Mouse (Mus musculus) midbrain, embryonic 15.5 days (tissue): ENCODE data around the gene Spred1. TPM values are rescaled to one million over a fixed set of nuclear protein-coding genes. Genes with fewer than 3 reads are reported as not detected.
A peak's percentile ranks its signal among the peaks of the same experiment; 100 is the strongest.

Experiments
- ATAC-seq: fragments of 200-750 bp; cut with Nextera tagmentation; replicated peaks from 2 replicates; pipeline ENCODE4 v1.8.0; 2017; ENCODE audit warnings: moderate TSS enrichment
- H3K27ac ChIP-seq: fragments of 300-500 bp; sonication (generic); 2 replicates; pipeline ENCODE4 v1.5.1; 2015; ENCODE audit warnings: mild to moderate bottlenecking, inconsistent platforms
- H3K27me3 ChIP-seq: fragments of 300-500 bp; sonication (generic); replicated peaks from 2 replicates; pipeline ENCODE4 v1.6.1; 2015; ENCODE audit warnings: inconsistent platforms
- H3K36me3 ChIP-seq: fragments of 300-500 bp; sonication (generic); replicated peaks from 2 replicates; pipeline ENCODE4 v1.6.1; 2015; ENCODE audit warnings: inconsistent platforms
- H3K4me1 ChIP-seq: fragments of 300-500 bp; sonication (generic); 2 replicates; pipeline ENCODE4 v1.6.1; 2015; ENCODE audit warnings: inconsistent platforms
- H3K4me2 ChIP-seq: fragments of 300-500 bp; sonication (generic); 2 replicates; pipeline ENCODE4 v1.6.1; 2015; ENCODE audit warnings: inconsistent platforms, mild to moderate bottlenecking, moderate library complexity
- H3K4me3 ChIP-seq: fragments of 300-500 bp; sonication (generic); 2 replicates; pipeline ENCODE4 v1.5.1; 2015; ENCODE audit warnings: mild to moderate bottlenecking, inconsistent platforms
- H3K9ac ChIP-seq: fragments of 300-500 bp; sonication (generic); 2 replicates; pipeline ENCODE4 v1.6.1; 2015; ENCODE audit warnings: mild to moderate bottlenecking, inconsistent platforms
- H3K9me3 ChIP-seq: fragments of 300-500 bp; sonication (generic); 2 replicates; pipeline ENCODE4 v1.6.1; 2016; ENCODE audit warnings: inconsistent platforms
- WGBS: fragments of 180-500 bp; shearing (Covaris S2); methylation state at CpG from one replicate; pipeline ENCODE4 v1.1.7; 2015; ENCODE audit warnings: mixed read lengths; 5-methylcytosine and 5-hydroxymethylcytosine counted together
- polyA plus RNA-seq: library from polyadenylated mRNA; unstranded; fragments of >200 nt; fragmentation: Nextera tagmentation; extraction: Ambion mirVana; gene quantifications from 2 replicates; pipeline ENCODE4 v1.2.1, GENCODE M21; 2015

Gene Spred1
- polyA plus RNA-seq, 1 experiment from 2014 or later = 10.6 TPM

- H3K4me1 ChIP-seq = no peaks in the 10 kb centered on the region
- no peaks in the 10 kb centered on the region for H3K36me3 ChIP-seq
- no peak overlapping the region for H3K4me2 ChIP-seq
- no peak overlapping the region for H3K9ac ChIP-seq
- H3K9me3 ChIP-seq = no peaks in the 10 kb centered on the region
- H3K4me3 ChIP-seq = no peak overlapping the region
- ATAC-seq = no peak
- WGBS = 25% methylated on average over 7 of the region's 7 CpGs
- H3K27me3 ChIP-seq = no peaks in the 10 kb centered on the region
- H3K27ac ChIP-seq = no peak overlapping the region
Observed at GRCm38 (mm10) chr2:117195578-117195977, 74.4 kb downstream of the Spred1 start.

GRCm38 (mm10) chr2:117200869-117201338 lies 79.7 kb downstream of the Spred1 start:
- no peak overlapping the region for H3K4me2 ChIP-seq
- H3K9ac ChIP-seq = no peak overlapping the region
- no peaks in the 10 kb centered on the region for H3K9me3 ChIP-seq
- WGBS = 22% methylated on average over 9 of the region's 9 CpGs
- no peaks in the 10 kb centered on the region for H3K4me1 ChIP-seq
- no peak overlapping the region for H3K27ac ChIP-seq
- H3K36me3 ChIP-seq = no peaks in the 10 kb centered on the region
- no peak overlapping the region for H3K4me3 ChIP-seq
- peak; percentile 67; the same call in 1 of the 2 replicates for ATAC-seq
- no peaks in the 10 kb centered on the region for H3K27me3 ChIP-seq

GRCm38 (mm10) chr2:117203350-117203749 lies 82.2 kb downstream of the Spred1 start:
- WGBS = 83% methylated on average over 5 of the region's 5 CpGs
- Histone ChIP-seq H3K9ac (no peak overlapping the region), H3K4me2 (no peak overlapping the region), H3K4me1 (no peaks in the 10 kb centered on the region), H3K27ac (no peak overlapping the region), H3K27me3 (no peaks in the 10 kb centered on the region), H3K9me3 (no peaks in the 10 kb centered on the region), H3K36me3 (no peaks in the 10 kb centered on the region), H3K4me3 (no peak overlapping the region)
- no peak for ATAC-seq

GRCm38 (mm10) chr2:117204534-117204933 lies 83.4 kb downstream of the Spred1 start:
- no peak for ATAC-seq

GRCm38 (mm10) chr2:117205066-117205465 lies 83.9 kb downstream of the Spred1 start:
- H3K36me3 ChIP-seq = no peaks in the 10 kb centered on the region
- 86% methylated on average over 6 of the region's 6 CpGs for WGBS
- no peak overlapping the region for H3K4me2 ChIP-seq
- no peaks in the 10 kb centered on the region for H3K27me3 ChIP-seq
- no peak overlapping the region for H3K4me3 ChIP-seq
- H3K9me3 ChIP-seq = no peaks in the 10 kb centered on the region
- no peak overlapping the region for H3K27ac ChIP-seq
- no peak overlapping the region for H3K9ac ChIP-seq
- no peaks in the 10 kb centered on the region for H3K4me1 ChIP-seq
- ATAC-seq = no peak

More at GRCm38 (mm10) chr2:117204534-117204933, 83.4 kb downstream of the Spred1 start:
- H3K9ac ChIP-seq = no peak overlapping the region
- no peak overlapping the region for H3K4me2 ChIP-seq
- H3K4me3 ChIP-seq = no peak overlapping the region
- 78% methylated on average over 3 of the region's 3 CpGs for WGBS
- H3K27me3 ChIP-seq = no peaks in the 10 kb centered on the region
- H3K27ac ChIP-seq = no peak overlapping the region
- H3K4me1 ChIP-seq = no peaks in the 10 kb centered on the region
- no peaks in the 10 kb centered on the region for H3K9me3 ChIP-seq
- no peaks in the 10 kb centered on the region for H3K36me3 ChIP-seq

- Histone ChIP-seq H3K27me3 (no peaks in the 10 kb centered on the region), H3K4me2 (peak overlapping the region; percentile 30), H3K4me3 (no peak overlapping the region), H3K36me3 (no peaks in the 10 kb centered on the region), H3K9me3 (no peaks in the 10 kb centered on the region), H3K27ac (no peak overlapping the region), H3K9ac (no peak overlapping the region), H3K4me1 (peaks cover 7% of the 10 kb centered on the region)
- peak; percentile 95 for ATAC-seq
- WGBS = 4% methylated on average over 6 of the region's 6 CpGs
Observed at GRCm38 (mm10) chr2:117210416-117211085, 89.4 kb downstream of the Spred1 start.

GRCm38 (mm10) chr2:117216152-117216551 lies 95.0 kb downstream of the Spred1 start:
- Histone ChIP-seq H3K4me2 (no peak overlapping the region), H3K27ac (no peak overlapping the region), H3K27me3 (no peaks in the 10 kb centered on the region), H3K9ac (no peak overlapping the region), H3K36me3 (no peaks in the 10 kb centered on the region), H3K4me3 (no peak overlapping the region), H3K9me3 (no peaks in the 10 kb centered on the region), H3K4me1 (no peaks in the 10 kb centered on the region)
- WGBS = 68% methylated on average over 2 of the region's 2 CpGs
- no peak for ATAC-seq

GRCm38 (mm10) chr2:117217695-117218216 lies 96.6 kb downstream of the Spred1 start:
- Histone ChIP-seq H3K36me3 (no peaks in the 10 kb centered on the region), H3K27me3 (no peaks in the 10 kb centered on the region), H3K4me1 (no peaks in the 10 kb centered on the region), H3K9me3 (no peaks in the 10 kb centered on the region), H3K4me3 (no peak overlapping the region), H3K9ac (no peak overlapping the region), H3K27ac (no peak overlapping the region), H3K4me2 (no peak overlapping the region)
- 6% methylated on average over 15 of the region's 15 CpGs for WGBS
- ATAC-seq = no peak

GRCm38 (mm10) chr2:117219536-117219935 lies 98.4 kb downstream of the Spred1 start:
- H3K4me3 ChIP-seq = no peak overlapping the region
- ATAC-seq = no peak
- no peaks in the 10 kb centered on the region for H3K4me1 ChIP-seq
- no peaks in the 10 kb centered on the region for H3K9me3 ChIP-seq
- 96% methylated on average over 4 of the region's 4 CpGs for WGBS
- no peak overlapping the region for H3K4me2 ChIP-seq
- H3K27ac ChIP-seq = no peak overlapping the region
- no peaks in the 10 kb centered on the region for H3K27me3 ChIP-seq
- H3K9ac ChIP-seq = no peak overlapping the region
- no peaks in the 10 kb centered on the region for H3K36me3 ChIP-seq

GRCm38 (mm10) chr2:117222651-117223050 lies 101.5 kb downstream of the Spred1 start:
- Histone ChIP-seq H3K4me2 (no peak overlapping the region), H3K9ac (no peak overlapping the region), H3K36me3 (no peaks in the 10 kb centered on the region), H3K4me1 (no peaks in the 10 kb centered on the region), H3K27ac (no peak overlapping the region), H3K4me3 (no peak overlapping the region), H3K9me3 (no peaks in the 10 kb centered on the region), H3K27me3 (no peaks in the 10 kb centered on the region)
- no peak for ATAC-seq
- WGBS = 89% methylated on average over 9 of the region's 9 CpGs

GRCm38 (mm10) chr2:117228601-117229125 lies 107.5 kb downstream of the Spred1 start:
- 21% methylated on average over 11 of the region's 11 CpGs for WGBS
- Histone ChIP-seq H3K27ac (peak overlapping the region; percentile 30), H3K4me2 (peak overlapping the region; percentile 11), H3K27me3 (peaks cover 3% of the 10 kb centered on the region; the same call in 1 of the 2 replicates), H3K9me3 (no peaks in the 10 kb centered on the region), H3K9ac (no peak overlapping the region), H3K4me3 (no peak overlapping the region), H3K36me3 (no peaks in the 10 kb centered on the region), H3K4me1 (peaks cover 17% of the 10 kb centered on the region)
- peak; percentile 89 for ATAC-seq

GRCm38 (mm10) chr2:117230261-117230660 lies 109.1 kb downstream of the Spred1 start:
- 68% methylated on average over 7 of the region's 7 CpGs for WGBS
- Histone ChIP-seq H3K9ac (no peak overlapping the region), H3K36me3 (no peaks in the 10 kb centered on the region), H3K4me2 (no peak overlapping the region), H3K4me1 (peaks cover 17% of the 10 kb centered on the region), H3K27ac (no peak overlapping the region), H3K9me3 (no peaks in the 10 kb centered on the region), H3K27me3 (peaks cover 3% of the 10 kb centered on the region; the same call in 1 of the 2 replicates), H3K4me3 (no peak overlapping the region)
- ATAC-seq = no peak
